Mouse (Mus musculus) bone marrow, adult 2 months (tissue): ENCODE results near the gene Rapgef5. TPM values are rescaled to one million over a fixed set of nuclear protein-coding genes. Genes with fewer than 3 reads are reported as not detected.

Source experiments
- H3K27ac ChIP-seq: fragments of 200-500 bp; 2 replicates; pipeline ENCODE4 v1.5.1; 2012; ENCODE audit warnings: low read depth, mild to moderate bottlenecking, control low read depth, inconsistent platforms, low read length; ENCODE audit not compliant: control insufficient read depth, poor library complexity, insufficient read depth
- H3K4me1 ChIP-seq: fragments of 200-500 bp; 2 replicates; pipeline ENCODE4 v1.6.1; 2011; ENCODE audit warnings: low read length; ENCODE audit not compliant: control insufficient read depth, insufficient read depth
- H3K4me3 ChIP-seq: fragments of 200-500 bp; replicated peaks from 2 replicates; pipeline ENCODE3; 2011; ENCODE audit warnings: mild to moderate bottlenecking, low read depth, low read length, control low read depth; ENCODE audit not compliant: control insufficient read depth
- CTCF ChIP-seq: fragments of 200-500 bp; IDR thresholded peaks from 2 replicates; pipeline ENCODE4 v1.5.1; 2011; ENCODE audit warnings: low read length, control low read depth; ENCODE audit not compliant: control insufficient read depth, insufficient read depth
- POLR2A ChIP-seq: fragments of 200-500 bp; IDR thresholded peaks from 2 replicates; pipeline ENCODE4 v1.6.1; 2011; ENCODE audit warnings: low read depth, mild to moderate bottlenecking, control low read depth, low read length, borderline replicate concordance; ENCODE audit not compliant: control insufficient read depth
- WGBS: fragments of 180-500 bp; shearing (Covaris S2); methylation state at CpG from one replicate; pipeline ENCODE4 v1.1.7; 2018; 5-methylcytosine and 5-hydroxymethylcytosine counted together
- polyA plus RNA-seq: library from polyadenylated mRNA; stranded (reverse); fragments of >200 nt; gene quantifications from 2 replicates; pipeline ENCODE4 v1.2.4, GENCODE M21; 2011; ENCODE audit warnings: low replicate concordance; ENCODE audit not compliant: missing spikeins, insufficient read depth, insufficient read length

Rapgef5 gene
- polyA plus RNA-seq, 1 experiment = 3.2 TPM

DNA sequence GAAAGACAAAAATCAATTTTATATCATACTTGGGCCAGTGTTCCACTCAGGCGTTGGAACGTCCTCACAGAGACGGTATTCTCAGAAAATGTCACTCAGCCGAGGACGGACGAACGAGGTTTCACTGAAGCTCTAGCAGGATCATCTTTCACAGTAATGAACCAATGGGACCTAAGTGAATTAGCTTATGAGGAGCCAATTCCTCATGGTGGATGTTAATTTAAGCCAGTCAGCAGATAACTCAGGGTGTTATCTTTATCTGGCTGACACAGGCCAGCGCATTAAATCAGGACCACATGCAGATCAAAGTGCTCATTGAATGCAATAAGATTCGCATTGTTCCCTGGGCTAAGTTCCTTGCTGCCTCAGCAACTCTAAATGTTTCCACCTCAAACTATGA lies 234.8 kb downstream of the Rapgef5 start:
- WGBS = 88% methylated on average over 9 of the region's 9 CpGs
- Histone ChIP-seq H3K27ac (no peak overlapping the region), H3K4me1 (no peaks in the 10 kb centered on the region), H3K4me3 (no peak overlapping the region)
- no peak for TF ChIP-seq CTCF
- no peak for TF ChIP-seq POLR2A

DNA sequence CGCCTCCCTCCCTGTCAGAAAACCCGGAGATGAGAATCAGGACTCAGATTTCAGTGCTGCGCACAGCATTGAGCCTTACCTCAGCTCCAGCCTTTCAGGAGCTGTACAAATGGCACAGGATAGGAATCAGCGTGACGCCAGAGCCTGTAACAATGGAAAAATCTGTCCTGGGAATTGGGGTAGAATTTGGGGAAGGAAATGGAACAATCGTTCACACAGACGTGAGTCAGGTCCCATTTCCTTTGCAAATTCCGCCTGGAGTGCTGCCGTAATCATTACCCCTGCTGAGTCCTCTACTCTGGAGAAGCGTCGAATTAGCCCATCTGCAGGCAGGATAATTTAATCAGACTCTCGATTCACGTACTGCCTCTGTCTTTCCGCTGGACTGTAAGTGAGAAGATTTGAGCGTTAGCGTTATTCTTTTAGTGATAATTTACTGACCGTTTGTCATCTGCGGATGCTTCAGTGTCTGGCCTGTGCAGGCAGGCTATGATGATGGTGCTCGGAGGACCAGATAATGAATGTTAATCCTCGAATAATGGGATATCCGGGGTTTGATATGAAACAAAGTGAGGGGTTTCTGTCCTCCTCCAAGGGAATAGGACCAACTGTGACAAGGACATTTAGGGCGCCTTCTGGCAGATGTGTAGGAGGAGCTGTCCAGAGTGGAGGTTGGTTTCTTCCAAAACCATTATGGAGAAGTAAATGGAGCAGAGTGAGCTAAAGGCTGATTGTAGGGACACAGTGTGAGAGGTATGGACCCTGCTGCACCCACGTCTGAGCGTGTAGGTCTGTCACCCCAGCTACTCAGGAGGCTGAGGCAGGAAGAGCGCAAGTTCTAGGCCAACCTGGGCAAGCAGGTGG lies 235.5 kb downstream of the Rapgef5 start:
- Histone ChIP-seq H3K4me3 (no peak overlapping the region), H3K4me1 (no peaks in the 10 kb centered on the region), H3K27ac (no peak overlapping the region)
- no peak for TF ChIP-seq POLR2A
- TF ChIP-seq CTCF = no peak
- WGBS = 81% methylated on average over 25 of the region's 25 CpGs

DNA sequence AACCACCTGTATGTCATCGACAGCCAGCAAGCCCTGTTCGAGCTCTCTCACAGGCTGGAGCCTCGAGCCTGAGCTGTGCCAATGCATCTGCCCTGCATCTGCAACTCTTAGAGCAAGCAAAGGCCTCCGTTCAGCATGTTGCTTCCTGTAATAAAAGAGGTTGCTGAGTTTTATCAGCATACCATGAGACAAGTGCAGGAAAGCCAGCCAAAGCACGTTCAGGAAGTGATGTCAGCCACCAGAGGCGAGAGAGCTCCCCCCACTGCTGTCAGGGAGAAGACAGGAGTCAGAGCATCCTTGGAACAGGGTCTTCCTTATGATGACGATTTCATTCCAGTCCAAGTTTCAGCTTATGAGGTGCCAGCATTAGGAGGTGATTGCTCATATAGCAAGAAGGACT lies 239.7 kb downstream of the Rapgef5 start:
- no peak overlapping the region for H3K4me3 ChIP-seq
- 18% methylated on average over 7 of the region's 7 CpGs for WGBS
- no peak overlapping the region for H3K27ac ChIP-seq
- H3K4me1 ChIP-seq = no peaks in the 10 kb centered on the region
- no peak for TF ChIP-seq POLR2A
- no peak for TF ChIP-seq CTCF

DNA sequence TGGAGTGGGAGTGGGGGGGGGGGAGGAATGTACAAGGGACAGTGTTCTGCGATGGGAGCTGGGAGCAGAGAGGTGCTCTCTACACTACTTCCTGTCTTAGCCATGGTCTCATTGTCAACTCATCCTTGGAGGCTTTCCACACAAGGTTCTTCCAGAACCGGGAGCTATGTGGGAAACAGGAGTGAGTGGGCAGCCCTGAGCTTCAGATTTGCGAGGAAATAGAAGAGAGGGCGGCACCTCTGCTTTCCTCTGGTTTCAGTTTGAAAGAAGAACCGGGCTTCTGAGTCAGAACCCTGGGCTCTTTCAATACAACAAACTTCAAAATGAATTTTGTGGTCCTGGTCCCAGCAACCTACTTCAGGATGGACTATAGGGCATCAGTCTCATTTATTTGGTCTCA lies 244.1 kb downstream of the Rapgef5 start:
- WGBS = 73% methylated on average over 5 of the region's 5 CpGs
- no peak for TF ChIP-seq CTCF
- H3K4me1 ChIP-seq = no peaks in the 10 kb centered on the region
- no peak overlapping the region for H3K27ac ChIP-seq
- H3K4me3 ChIP-seq = no peak overlapping the region

DNA sequence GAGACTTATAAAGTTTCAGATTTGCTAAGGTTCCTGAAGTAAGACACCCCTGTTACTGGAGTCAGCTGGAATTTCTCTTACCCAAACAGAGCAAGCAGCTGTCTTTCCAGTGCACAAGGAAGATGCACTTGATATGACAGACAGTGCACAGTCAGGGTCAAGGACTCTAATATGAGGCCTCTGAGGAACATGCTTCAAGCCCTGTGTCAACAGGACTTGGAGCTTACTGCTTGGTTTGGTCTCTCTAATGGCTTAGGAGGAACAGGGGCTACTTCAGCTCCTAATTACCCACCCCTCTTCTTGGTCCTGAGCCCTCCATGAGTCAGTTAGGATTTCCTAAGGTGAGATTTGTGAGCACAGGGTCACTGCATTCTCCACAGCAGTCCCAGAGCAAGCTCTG lies 244.6 kb downstream of the Rapgef5 start:
- TF ChIP-seq POLR2A (no peak), CTCF (no peak)
- H3K4me3 ChIP-seq = no peak overlapping the region
- no peak overlapping the region for H3K27ac ChIP-seq
- no peaks in the 10 kb centered on the region for H3K4me1 ChIP-seq

DNA sequence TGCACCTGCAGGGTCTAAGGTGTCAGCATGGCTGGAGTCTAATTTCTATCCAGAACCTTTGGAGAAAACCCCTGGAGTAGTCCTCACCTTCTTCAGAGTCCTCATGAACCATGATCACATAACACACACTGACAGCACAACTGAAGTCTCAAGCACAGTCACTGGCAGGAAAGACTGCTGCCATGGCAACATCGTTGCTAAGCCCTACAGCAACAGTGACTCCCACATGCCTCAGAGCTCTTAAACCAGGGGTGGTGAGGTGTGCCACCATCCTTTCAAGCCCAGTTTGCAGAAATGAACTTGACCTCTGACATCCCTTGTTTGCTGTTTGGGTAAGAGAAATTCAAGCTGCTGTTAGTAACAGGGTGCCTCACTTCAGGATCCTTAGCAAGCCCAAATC lies 245.4 kb downstream of the Rapgef5 start:
- TF ChIP-seq POLR2A (no peak), CTCF (no peak)
- Histone ChIP-seq H3K4me1 (no peaks in the 10 kb centered on the region), H3K27ac (no peak overlapping the region), H3K4me3 (no peak overlapping the region)
- 28% methylated on average over 1 of the region's 1 CpGs for WGBS

DNA sequence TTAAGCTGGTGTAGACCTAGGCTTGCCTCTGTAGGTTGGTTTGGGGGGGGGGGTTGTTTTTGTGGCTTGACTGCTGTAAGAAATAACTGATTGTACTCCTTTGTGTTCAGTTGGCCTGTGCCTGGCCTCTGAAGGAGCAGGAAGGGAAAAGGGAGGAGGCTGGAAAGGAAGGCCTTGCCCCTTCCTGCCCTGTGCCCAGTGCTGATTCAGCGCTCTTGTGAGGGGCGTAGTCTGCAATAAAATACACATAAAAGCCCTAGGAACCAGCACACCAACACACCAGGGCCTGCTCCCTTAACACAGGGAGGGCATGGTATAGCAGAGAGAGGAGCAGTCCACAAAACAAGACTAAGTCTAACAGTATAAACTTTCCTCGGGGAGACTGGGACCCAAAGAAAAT lies 247.0 kb downstream of the Rapgef5 start:
- H3K27ac ChIP-seq = no peak overlapping the region
- TF ChIP-seq CTCF = no peak
- TF ChIP-seq POLR2A = no peak
- WGBS = 47% methylated on average over 3 of the region's 3 CpGs
- no peaks in the 10 kb centered on the region for H3K4me1 ChIP-seq
- H3K4me3 ChIP-seq = no peak overlapping the region

DNA sequence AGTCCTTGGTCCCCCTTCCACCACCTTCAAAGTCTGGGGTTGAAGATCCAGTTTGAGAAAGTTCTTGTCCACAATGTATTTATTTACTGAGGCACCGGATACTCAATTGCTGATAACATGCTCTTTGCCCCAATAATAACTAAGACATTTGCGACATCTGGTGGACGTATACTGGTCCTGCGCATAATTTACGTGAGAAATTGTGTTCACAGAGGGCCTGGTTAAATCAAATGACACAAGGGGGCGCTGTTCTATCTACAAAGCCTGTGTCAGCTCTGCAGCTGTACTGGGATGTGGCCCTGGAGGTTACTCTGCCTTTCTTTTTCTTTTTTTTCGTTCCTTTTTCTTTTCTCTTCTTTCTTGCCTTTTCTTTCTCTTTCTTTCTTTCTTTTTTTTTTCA lies 248.6 kb downstream of the Rapgef5 start:
- TF ChIP-seq POLR2A (no peak), CTCF (peak; percentile 39; the same call in 1 of the 2 replicates)
- H3K4me3 ChIP-seq = no peak overlapping the region
- H3K4me1 ChIP-seq = no peaks in the 10 kb centered on the region
- no peak overlapping the region for H3K27ac ChIP-seq
- WGBS = 5% methylated on average over 7 of the region's 7 CpGs

DNA sequence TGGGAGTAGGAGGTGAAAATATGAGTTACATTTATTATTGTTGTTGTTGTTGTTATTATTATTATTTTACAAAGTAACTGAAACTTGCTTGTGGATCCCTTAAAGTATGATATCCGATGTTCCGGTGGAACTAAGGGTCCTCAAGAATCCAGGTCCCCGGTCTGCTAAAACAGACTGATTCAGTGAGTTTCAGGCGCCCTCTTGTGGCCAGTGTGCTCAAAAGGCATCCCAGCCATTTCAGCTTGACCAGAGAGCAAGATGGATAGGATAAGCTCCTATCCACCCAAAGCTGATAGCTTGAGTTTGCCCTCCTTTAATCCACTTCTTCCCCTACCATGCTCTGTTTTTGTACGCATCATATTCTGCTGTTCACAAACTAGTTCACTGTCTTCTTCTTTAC lies 252.8 kb downstream of the Rapgef5 start:
- WGBS = 4% methylated on average over 5 of the region's 5 CpGs
- Histone ChIP-seq H3K4me1 (no peaks in the 10 kb centered on the region), H3K4me3 (no peak overlapping the region), H3K27ac (no peak overlapping the region)
- peak; percentile 79 for TF ChIP-seq CTCF
- no peak for TF ChIP-seq POLR2A
